Mouse (Mus musculus) olfactory bulb, adult 2 months (tissue): Measurements from ENCODE around the gene Olfr1513. TPM values are rescaled to one million over a fixed set of nuclear protein-coding genes. Genes with fewer than 3 reads are reported as not detected.

Source experiments
- H3K27ac ChIP-seq: fragments of 200-500 bp; 2 replicates; pipeline ENCODE4 v1.5.1; 2012; ENCODE audit warnings: low read depth, low read length; ENCODE audit not compliant: insufficient read depth
- H3K4me1 ChIP-seq: fragments of 200-500 bp; 2 replicates; pipeline ENCODE4 v1.6.1; 2012; ENCODE audit warnings: low read length; ENCODE audit not compliant: control insufficient read depth, insufficient read depth
- H3K4me3 ChIP-seq: fragments of 200-500 bp; 2 replicates; pipeline ENCODE4 v1.5.1; 2012; ENCODE audit warnings: mild to moderate bottlenecking, low read depth, low read length, moderate library complexity; ENCODE audit not compliant: insufficient read depth
- CTCF ChIP-seq: fragments of 200-500 bp; IDR thresholded peaks from 2 replicates; pipeline ENCODE4 v1.5.1; 2012; ENCODE audit warnings: low read depth, mild to moderate bottlenecking, low read length, moderate library complexity; ENCODE audit not compliant: insufficient read depth
- POLR2A ChIP-seq: fragments of 200-500 bp; IDR thresholded peaks from 2 replicates; pipeline ENCODE4 v1.6.1; 2012; ENCODE audit warnings: mild to moderate bottlenecking, low read depth, low read length, moderate library complexity; ENCODE audit not compliant: insufficient read depth
- WGBS: fragments of 180-500 bp; shearing (Covaris S2); methylation state at CpG from one replicate; pipeline ENCODE4 v1.1.7; 2018; 5-methylcytosine and 5-hydroxymethylcytosine counted together
- polyA plus RNA-seq: library from polyadenylated mRNA; stranded (reverse); fragments of >200 nt; gene quantifications from 2 replicates; pipeline ENCODE4 v1.2.4, GENCODE M21; 2012; ENCODE audit warnings: low replicate concordance; ENCODE audit not compliant: missing spikeins, insufficient read depth, insufficient read length

Gene Olfr1513
- polyA plus RNA-seq, 1 experiment, result not detected

DNA sequence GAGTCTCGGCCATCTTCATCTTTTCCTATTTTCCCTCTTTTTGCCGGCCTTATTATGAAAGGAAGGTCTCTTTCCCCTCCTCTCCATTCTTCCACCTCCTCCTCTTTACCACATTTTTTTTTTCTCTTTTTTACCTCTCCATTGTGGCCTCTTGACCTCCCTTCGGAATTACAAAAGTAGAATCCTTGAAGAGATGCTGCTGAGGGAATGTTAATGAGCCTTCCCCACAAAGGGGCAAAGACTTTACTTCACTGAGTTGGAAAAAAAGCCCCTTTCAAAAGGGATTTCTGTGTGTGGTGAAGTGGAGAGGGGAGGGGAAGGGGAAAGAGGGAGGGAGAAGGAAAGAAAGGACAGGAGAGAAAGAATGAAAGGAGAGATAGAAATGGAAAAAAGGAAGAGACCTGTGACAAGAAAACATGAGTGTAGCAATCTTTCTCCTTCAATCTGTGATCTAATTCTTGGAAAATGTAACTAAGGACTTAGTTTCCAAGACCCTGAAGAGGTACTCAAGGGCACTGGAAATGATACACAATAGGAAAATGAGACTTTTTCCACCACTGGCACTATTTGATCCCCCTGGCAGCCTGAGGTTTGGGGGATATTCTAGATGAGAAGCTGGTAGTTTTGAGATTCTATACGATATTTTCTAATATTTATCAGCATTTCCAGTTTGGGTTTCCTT is 25.0 kb downstream of the Olfr1513 start:
- H3K27ac ChIP-seq, result no peak overlapping the region
- 29% methylated on average over 4 of the region's 4 CpGs for WGBS
- H3K4me1 ChIP-seq, result peaks cover 8% of the 10 kb centered on the region

GRCm38 (mm10) chr14:52327910-52328812 is 28.0 kb downstream of the Olfr1513 start, which contains the start of gene Sall2:
Gene Sall2, minus strand, starts transcription at chr14:52328762.
- H3K4me1 ChIP-seq, result peaks cover 8% of the 10 kb centered on the region
- peak within 1 kb of the TSS; percentile 52 for H3K4me3 ChIP-seq
- TF ChIP-seq CTCF (no peak), POLR2A (no peak)
- 4% methylated on average over 26 of the region's 26 CpGs for WGBS
- H3K27ac ChIP-seq, result 0 out of 2 replicates have a peak within 1 kb of the TSS, but pooled peaks have one; percentile 24

More for the DNA sequence above, 25.0 kb downstream of the Olfr1513 start:
- H3K4me3 ChIP-seq, result no peak overlapping the region
- TF ChIP-seq CTCF, result no peak
- no peak for TF ChIP-seq POLR2A

GRCm38 (mm10) chr14:52327375-52327901 is 28.8 kb downstream of the Olfr1513 start:
- H3K4me3 ChIP-seq, result peak overlapping the region; percentile 52; the same call in 1 of the 2 replicates
- 3% methylated on average over 14 of the region's 14 CpGs for WGBS

DNA sequence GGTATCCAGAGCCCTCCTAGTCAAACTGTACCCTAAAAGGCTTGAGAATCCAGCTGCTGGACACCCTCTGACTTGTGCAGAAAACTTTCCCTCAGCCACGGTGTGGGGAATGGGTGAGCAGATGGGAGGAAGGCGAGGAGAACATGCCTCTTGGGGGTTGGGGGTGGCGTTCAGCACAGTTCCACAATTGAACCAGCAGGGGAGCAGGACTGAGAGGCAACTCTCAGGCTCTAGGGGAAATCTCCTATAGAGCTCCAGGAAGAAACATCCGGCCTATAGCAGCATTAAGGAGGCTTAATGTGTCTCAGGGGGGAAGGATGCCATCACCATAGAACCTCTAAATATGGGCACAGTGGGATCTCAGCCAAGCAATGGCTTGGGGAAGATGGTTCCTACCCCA is 30.3 kb downstream of the Olfr1513 start:
- Histone ChIP-seq H3K27ac (no peak overlapping the region), H3K4me1 (peaks cover 8% of the 10 kb centered on the region), H3K4me3 (no peak overlapping the region)
- WGBS, result 18% methylated on average over 4 of the region's 4 CpGs
- TF ChIP-seq CTCF, result peak; percentile 23; the same call in 1 of the 2 replicates
- TF ChIP-seq POLR2A, result no peak

More at GRCm38 (mm10) chr14:52327375-52327901, 28.8 kb downstream of the Olfr1513 start:
- TF ChIP-seq POLR2A (no peak), CTCF (no peak)
- Histone ChIP-seq H3K4me1 (peaks cover 8% of the 10 kb centered on the region), H3K27ac (0 out of 2 replicates have a peak overlapping the region, but pooled peaks have one; percentile 24)

- Histone ChIP-seq H3K4me3 (no peak overlapping the region), H3K27ac (no peak overlapping the region), H3K4me1 (peaks cover 7% of the 10 kb centered on the region)
- TF ChIP-seq POLR2A, result no peak
- no peak for TF ChIP-seq CTCF
- WGBS, result 38% methylated on average over 6 of the region's 6 CpGs
These were observed 36.8 kb downstream of the Olfr1513 start for GRCm38 (mm10) chr14:52319361-52319760.

DNA sequence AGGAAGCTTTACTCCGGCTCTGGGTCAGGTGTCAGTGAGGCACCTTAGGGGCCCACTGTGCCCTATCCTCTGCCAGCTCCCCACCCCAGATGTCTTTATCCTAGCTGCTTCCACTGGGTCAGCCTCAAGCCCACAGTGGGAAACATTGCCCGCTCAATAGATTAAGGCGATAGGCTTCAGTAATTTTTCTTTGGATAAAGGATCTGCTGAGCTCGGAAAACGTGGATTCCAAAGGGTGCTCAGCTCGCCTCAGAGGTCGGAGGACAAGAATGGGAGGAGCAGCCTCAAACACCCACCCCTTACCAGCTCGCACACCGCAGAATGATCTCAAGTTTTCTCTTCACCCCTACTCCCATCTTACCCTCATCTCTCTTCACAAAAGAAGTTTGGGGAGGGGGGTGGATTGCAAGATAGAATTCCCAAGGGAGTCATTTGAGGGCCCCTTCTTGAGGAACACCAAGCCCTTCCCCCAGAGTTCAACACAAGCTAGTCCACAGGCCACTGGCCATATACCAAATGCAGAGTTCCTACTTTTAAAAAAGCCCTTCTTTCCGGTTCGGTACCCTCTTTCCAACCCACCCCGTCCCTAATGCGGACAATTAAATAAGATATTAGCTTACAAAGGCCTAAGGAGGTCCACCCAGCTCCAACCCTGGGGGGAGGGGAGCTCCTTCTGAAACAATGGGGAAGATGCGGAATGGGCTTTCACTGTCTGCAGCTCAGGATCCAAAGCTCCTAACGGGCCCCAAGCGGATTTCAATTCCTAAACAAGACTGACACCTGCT is 39.6 kb downstream of the Olfr1513 start:
- TF ChIP-seq CTCF (no peak), POLR2A (no peak)

GRCm38 (mm10) chr14:52315792-52316440 is 40.3 kb downstream of the Olfr1513 start:
- 2% methylated on average over 29 of the region's 41 CpGs for WGBS

More for the DNA sequence above, 39.6 kb downstream of the Olfr1513 start:
- Histone ChIP-seq H3K27ac (peak overlapping the region; percentile 96), H3K4me3 (peak overlapping the region; percentile 99), H3K4me1 (peaks cover 30% of the 10 kb centered on the region)
- 7% methylated on average over 16 of the region's 16 CpGs for WGBS

More at GRCm38 (mm10) chr14:52315792-52316440, 40.3 kb downstream of the Olfr1513 start:
- peaks cover 30% of the 10 kb centered on the region for H3K4me1 ChIP-seq
- H3K27ac ChIP-seq, result peak overlapping the region; percentile 99
- H3K4me3 ChIP-seq, result peak overlapping the region; percentile 99
- TF ChIP-seq CTCF, result no peak
- TF ChIP-seq POLR2A, result peak; percentile 70; the same call in 1 of the 2 replicates
